Mouse (Mus musculus) limb, embryonic 15.5 days (tissue): Measurements from ENCODE around the gene Baiap2. TPM values are rescaled to one million over a fixed set of nuclear protein-coding genes. Genes with fewer than 3 reads are reported as not detected.
A peak's percentile ranks its signal among the peaks of the same experiment; 100 is the strongest.

Experiments used
- ATAC-seq: fragments of 200-750 bp; cut with Nextera tagmentation; 2 replicates; pipeline ENCODE4 v1.8.0; 2017; ENCODE audit warnings: low read depth, moderate TSS enrichment; ENCODE audit not compliant: insufficient number of reproducible peaks, low FRiP score, low TSS enrichment
- H3K27ac ChIP-seq: fragments of 300-500 bp; sonication (generic); 2 replicates; pipeline ENCODE4 v1.5.1; 2015; ENCODE audit warnings: moderate library complexity, mild to moderate bottlenecking, inconsistent platforms
- H3K27me3 ChIP-seq: fragments of 300-500 bp; sonication (generic); 2 replicates; pipeline ENCODE4 v1.6.1; 2015; ENCODE audit warnings: inconsistent platforms
- H3K36me3 ChIP-seq: fragments of 300-500 bp; sonication (generic); 2 replicates; pipeline ENCODE4 v1.6.1; 2015; ENCODE audit warnings: inconsistent platforms
- H3K4me1 ChIP-seq: fragments of 300-500 bp; sonication (generic); 2 replicates; pipeline ENCODE4 v1.6.1; 2015; ENCODE audit warnings: inconsistent platforms
- H3K4me2 ChIP-seq: fragments of 300-500 bp; sonication (generic); 2 replicates; pipeline ENCODE4 v1.6.1; 2015; ENCODE audit warnings: mild to moderate bottlenecking, inconsistent platforms
- H3K4me3 ChIP-seq: fragments of 300-500 bp; sonication (generic); 2 replicates; pipeline ENCODE4 v1.5.1; 2015; ENCODE audit warnings: mild to moderate bottlenecking, inconsistent platforms
- H3K9ac ChIP-seq: fragments of 300-500 bp; sonication (generic); 2 replicates; pipeline ENCODE4 v1.6.1; 2015; ENCODE audit warnings: inconsistent platforms
- H3K9me3 ChIP-seq: fragments of 300-500 bp; sonication (generic); 2 replicates; pipeline ENCODE4 v1.6.1; 2016; ENCODE audit warnings: inconsistent platforms
- whole genome bisulfite sequencing: fragments of 180-500 bp; shearing (Covaris S2); methylation state at CpG from one replicate; pipeline ENCODE4 v1.1.7; 2015; 5-methylcytosine and 5-hydroxymethylcytosine counted together
- polyA plus RNA-seq: library from polyadenylated mRNA; unstranded; fragments of >200 nt; fragmentation: Nextera tagmentation; extraction: Ambion mirVana; gene quantifications from 2 replicates; pipeline ENCODE4 v1.2.1, GENCODE M21; 2015

The Baiap2 gene
- polyA plus RNA-seq, 1 experiment from 2014 or later: 40.2 TPM

- Histone ChIP-seq H3K4me3 (no peak overlapping the region), H3K36me3 (no peaks in the 10 kb centered on the region), H3K9me3 (no peaks in the 10 kb centered on the region), H3K4me2 (no peak overlapping the region), H3K27ac (no peak overlapping the region), H3K27me3 (no peaks in the 10 kb centered on the region), H3K9ac (no peak overlapping the region), H3K4me1 (peaks cover 52% of the 10 kb centered on the region)
- 93% methylated on average over 3 of the region's 3 CpGs for WGBS
- no peak for ATAC-seq
These were observed 8.0 kb downstream of the Baiap2 start for GRCm38 (mm10) chr11:119950535-119950934.

- no peak overlapping the region for H3K4me2 ChIP-seq
- no peaks in the 10 kb centered on the region for H3K36me3 ChIP-seq
- no peak for ATAC-seq
- H3K27ac ChIP-seq: no peak overlapping the region
- 86% methylated on average over 6 of the region's 6 CpGs for WGBS
- no peak overlapping the region for H3K4me3 ChIP-seq
- peaks cover 53% of the 10 kb centered on the region for H3K4me1 ChIP-seq
- H3K9ac ChIP-seq: no peak overlapping the region
- no peaks in the 10 kb centered on the region for H3K9me3 ChIP-seq
- H3K27me3 ChIP-seq: no peaks in the 10 kb centered on the region
These were observed 8.8 kb downstream of the Baiap2 start for GRCm38 (mm10) chr11:119951326-119951725.

- WGBS: 54% methylated on average over 5 of the region's 5 CpGs
- no peak overlapping the region for H3K4me2 ChIP-seq
- peaks cover 4% of the 10 kb centered on the region; the same call in 1 of the 2 replicates for H3K36me3 ChIP-seq
- peaks cover 54% of the 10 kb centered on the region for H3K4me1 ChIP-seq
- H3K4me3 ChIP-seq: no peak overlapping the region
- H3K9me3 ChIP-seq: no peaks in the 10 kb centered on the region
- no peak for ATAC-seq
- no peak overlapping the region for H3K9ac ChIP-seq
- H3K27ac ChIP-seq: peak overlapping the region; percentile 59
- no peaks in the 10 kb centered on the region for H3K27me3 ChIP-seq
These were observed 10.1 kb downstream of the Baiap2 start for GRCm38 (mm10) chr11:119952429-119953224.

- Histone ChIP-seq H3K4me1 (peaks cover 41% of the 10 kb centered on the region), H3K4me2 (no peak overlapping the region), H3K9ac (no peak overlapping the region), H3K27me3 (no peaks in the 10 kb centered on the region), H3K36me3 (peaks cover 4% of the 10 kb centered on the region; the same call in 1 of the 2 replicates), H3K9me3 (no peaks in the 10 kb centered on the region), H3K27ac (no peak overlapping the region), H3K4me3 (no peak overlapping the region)
- 71% methylated on average over 4 of the region's 4 CpGs for WGBS
- ATAC-seq: no peak
These were observed 11.7 kb downstream of the Baiap2 start for GRCm38 (mm10) chr11:119954233-119954632.

GRCm38 (mm10) chr11:119954749-119955337 lies 12.3 kb downstream of the Baiap2 start:
- no peak for ATAC-seq
- Histone ChIP-seq H3K36me3 (peaks cover 4% of the 10 kb centered on the region; the same call in 1 of the 2 replicates), H3K27me3 (no peaks in the 10 kb centered on the region), H3K4me3 (no peak overlapping the region), H3K9me3 (no peaks in the 10 kb centered on the region), H3K4me1 (peaks cover 41% of the 10 kb centered on the region), H3K9ac (no peak overlapping the region), H3K4me2 (no peak overlapping the region), H3K27ac (peak overlapping the region; percentile 11; the same call in 1 of the 2 replicates)
- WGBS: 76% methylated on average over 2 of the region's 2 CpGs

- ATAC-seq: no peak
- Histone ChIP-seq H3K4me1 (peaks cover 41% of the 10 kb centered on the region), H3K27ac (peak overlapping the region; percentile 11; the same call in 1 of the 2 replicates), H3K4me2 (no peak overlapping the region), H3K9me3 (no peaks in the 10 kb centered on the region), H3K36me3 (peaks cover 8% of the 10 kb centered on the region; the same call in 1 of the 2 replicates), H3K27me3 (no peaks in the 10 kb centered on the region), H3K9ac (no peak overlapping the region), H3K4me3 (no peak overlapping the region)
- WGBS: 45% methylated on average over 3 of the region's 3 CpGs
These were observed 12.9 kb downstream of the Baiap2 start for GRCm38 (mm10) chr11:119955432-119955831.

GRCm38 (mm10) chr11:119956590-119956989 lies 14.0 kb downstream of the Baiap2 start:
- Histone ChIP-seq H3K36me3 (peaks cover 17% of the 10 kb centered on the region; the same call in 1 of the 2 replicates), H3K27me3 (no peaks in the 10 kb centered on the region), H3K9ac (no peak overlapping the region), H3K4me1 (peaks cover 41% of the 10 kb centered on the region), H3K27ac (no peak overlapping the region), H3K4me2 (no peak overlapping the region), H3K9me3 (no peaks in the 10 kb centered on the region), H3K4me3 (no peak overlapping the region)
- 75% methylated on average over 13 of the region's 13 CpGs for WGBS
- no peak for ATAC-seq

GRCm38 (mm10) chr11:119958856-119959255 lies 16.3 kb downstream of the Baiap2 start:
- Histone ChIP-seq H3K27ac (no peak overlapping the region), H3K4me2 (no peak overlapping the region), H3K36me3 (peaks cover 17% of the 10 kb centered on the region; the same call in 1 of the 2 replicates), H3K9ac (no peak overlapping the region), H3K9me3 (no peaks in the 10 kb centered on the region), H3K4me1 (peaks cover 24% of the 10 kb centered on the region), H3K4me3 (no peak overlapping the region), H3K27me3 (no peaks in the 10 kb centered on the region)
- ATAC-seq: no peak
- WGBS: 75% methylated on average over 7 of the region's 7 CpGs

GRCm38 (mm10) chr11:119959714-119960113 lies 17.2 kb downstream of the Baiap2 start:
- no peak overlapping the region for H3K4me2 ChIP-seq
- no peak overlapping the region for H3K27ac ChIP-seq
- no peak for ATAC-seq
- WGBS: 85% methylated on average over 4 of the region's 4 CpGs
- H3K4me1 ChIP-seq: peaks cover 17% of the 10 kb centered on the region
- H3K36me3 ChIP-seq: peaks cover 22% of the 10 kb centered on the region
- H3K9ac ChIP-seq: no peak overlapping the region
- no peaks in the 10 kb centered on the region for H3K9me3 ChIP-seq
- no peaks in the 10 kb centered on the region for H3K27me3 ChIP-seq
- H3K4me3 ChIP-seq: no peak overlapping the region

GRCm38 (mm10) chr11:119960671-119961070 lies 18.1 kb downstream of the Baiap2 start:
- Histone ChIP-seq H3K27me3 (no peaks in the 10 kb centered on the region), H3K4me3 (no peak overlapping the region), H3K4me1 (peaks cover 8% of the 10 kb centered on the region; the same call in 1 of the 2 replicates), H3K36me3 (peaks cover 29% of the 10 kb centered on the region), H3K4me2 (no peak overlapping the region), H3K27ac (no peak overlapping the region), H3K9ac (no peak overlapping the region), H3K9me3 (no peaks in the 10 kb centered on the region)
- 89% methylated on average over 6 of the region's 6 CpGs for WGBS
- no peak for ATAC-seq

GRCm38 (mm10) chr11:119961511-119961910 lies 18.9 kb downstream of the Baiap2 start:
- 47% methylated on average over 3 of the region's 3 CpGs for WGBS
- Histone ChIP-seq H3K27ac (no peak overlapping the region), H3K4me2 (no peak overlapping the region), H3K4me1 (peaks cover 12% of the 10 kb centered on the region; the same call in 1 of the 2 replicates), H3K4me3 (no peak overlapping the region), H3K36me3 (peaks cover 35% of the 10 kb centered on the region), H3K9ac (no peak overlapping the region), H3K9me3 (no peaks in the 10 kb centered on the region), H3K27me3 (no peaks in the 10 kb centered on the region)
- ATAC-seq: no peak

GRCm38 (mm10) chr11:119965053-119965452 lies 22.5 kb downstream of the Baiap2 start:
- Histone ChIP-seq H3K9me3 (no peaks in the 10 kb centered on the region), H3K36me3 (peaks cover 38% of the 10 kb centered on the region), H3K4me1 (peaks cover 20% of the 10 kb centered on the region), H3K27me3 (no peaks in the 10 kb centered on the region), H3K9ac (no peak overlapping the region), H3K4me2 (no peak overlapping the region), H3K4me3 (no peak overlapping the region), H3K27ac (no peak overlapping the region)
- 31% methylated on average over 9 of the region's 9 CpGs for WGBS
- ATAC-seq: no peak
